10 mouse cellular contexts compared by ENCODE assay signal in genomic region chr17:84146458-84147182, GRCm38 (mm10). TPM values are rescaled to one million over a fixed set of nuclear protein-coding genes. Genes with fewer than 3 reads are reported as not detected.
DNase-seq lines count a peak whose midpoint lies in the region; ATAC-seq lines count a peak whose summit lies in the region.
"Had no signal": no experiment of that assay in that cellular context is flagged by ENCODE, and none has a peak within 500 bp of the region (broad histone marks: within the 10 kb centered on the region; RNA-seq: fewer than 3 reads in every experiment).

No protein-coding gene starts in this region.

- H3K9ac ChIP-seq in embryonic facial prominence, embryonic 12.5 days = no peak overlapping the region

- H3K27ac ChIP-seq in embryonic facial prominence, embryonic 12.5 days = peak overlapping the region; percentile 46; the same call in 1 of the 2 replicates

- DNase-seq in kidney, adult 11 months = peak; percentile 45
- no peak for DNase-seq in kidney, postnatal 14 days
- DNase-seq in MN1 (ENCODE audit: low spot score) (peak; percentile 64), liver (peak; percentile 35)
- DNase-seq in cerebellum, postnatal 25 days = no peak
- DNase-seq in ovary, postnatal 14 days (ENCODE audit: low spot score) = no peak
- no peak for DNase-seq in retina, embryonic 14.5 days (ENCODE audit: low spot score)
- DNase-seq: cerebellum, adult 18-20 months; layer of hippocampus, postnatal 36 days had no signal

- WGBS in embryonic facial prominence, embryonic 12.5 days = 34% methylated on average over 7 of the region's 7 CpGs

- H3K4me2 ChIP-seq in embryonic facial prominence, embryonic 12.5 days (replicated peaks) = no peak overlapping the region

- H3K4me1 ChIP-seq in embryonic facial prominence, embryonic 12.5 days = peaks cover 43% of the 10 kb centered on the region

- no peak for ATAC-seq in embryonic facial prominence, embryonic 12.5 days (ENCODE audit: insufficient number of reproducible peaks, insufficient read depth, low FRiP score, low TSS enrichment)

- no peak overlapping the region for H3K4me3 ChIP-seq in embryonic facial prominence, embryonic 12.5 days

- H3K9me3 ChIP-seq in embryonic facial prominence, embryonic 12.5 days = no peaks in the 10 kb centered on the region

- no peaks in the 10 kb centered on the region for H3K36me3 ChIP-seq in embryonic facial prominence, embryonic 12.5 days

- H3K27me3 ChIP-seq in embryonic facial prominence, embryonic 12.5 days = no peaks in the 10 kb centered on the region

RNA-seq across cellular contexts. Expression of gene Zfp36l2, which starts 41.1 kb away (rescaled TPM):
- 24.6 and 26.3 TPM in 2 replicates for polyA plus RNA-seq in embryonic facial prominence, embryonic 12.5 days (2016; fragmentation: Nextera tagmentation; extraction: Ambion mirVana)

Comparison
In these comparisons a context has a peak if more than half of its experiments do, and no peak if none do; other contexts are left out.
1. DNase-seq: peak in kidney, adult 11 months (single experiment), MN1 (single experiment) and liver (single experiment); none in kidney, postnatal 14 days (single experiment), cerebellum, postnatal 25 days (0 of 2), ovary, postnatal 14 days (single experiment) and retina, embryonic 14.5 days (single experiment).